Mouse (Mus musculus): ENCODE results near the gene Carhsp1. TPM values are rescaled to one million over a fixed set of nuclear protein-coding genes. Genes with fewer than 3 reads are reported as not detected.

Gene Carhsp1
- total and polyA plus RNA-seq, 3 experiments: 15.2 to 27.1 (median 18.3) TPM

GRCm38 (mm10) chr16:8631428-8631827 lies 40.5 kb downstream of the Carhsp1 start:
- no peak overlapping the region for H3K27ac ChIP-seq
- H3K9ac ChIP-seq (ENCODE audit: low read depth, low read length): no peak overlapping the region
- H3K27me3 ChIP-seq (ENCODE audit: control insufficient read depth, insufficient read depth, low read length): no peaks in the 10 kb centered on the region
- no peak for DNase-seq
- H3K4me3 ChIP-seq: no peak overlapping the region
- H3K36me3 ChIP-seq (ENCODE audit: control insufficient read depth, insufficient read depth, low read length): no peaks in the 10 kb centered on the region; the same call in 1 of the 2 replicates
- WGBS: 82% methylated on average over 5 of the region's 5 CpGs
- no peaks in the 10 kb centered on the region for H3K4me1 ChIP-seq (ENCODE audit: control insufficient read depth, insufficient read depth, low read length)
- no peak for TF ChIP-seq POLR2A (IDR thresholded peaks at IDR 0.05; ENCODE audit: insufficient read depth, low read depth, low read length)
- no peak for TF ChIP-seq CTCF (IDR thresholded peaks at IDR 0.05)
- TF ChIP-seq EP300 (IDR thresholded peaks at IDR 0.05; ENCODE audit: insufficient read depth, low read depth, low read length): no peak
- no peaks in the 10 kb centered on the region; the same call in 1 of the 2 replicates for H3K79me2 ChIP-seq (replicated peaks; ENCODE audit: control insufficient read depth, insufficient read depth, low read length)
- intact Hi-C loops (cut with DNase I): no loop called here

DNA sequence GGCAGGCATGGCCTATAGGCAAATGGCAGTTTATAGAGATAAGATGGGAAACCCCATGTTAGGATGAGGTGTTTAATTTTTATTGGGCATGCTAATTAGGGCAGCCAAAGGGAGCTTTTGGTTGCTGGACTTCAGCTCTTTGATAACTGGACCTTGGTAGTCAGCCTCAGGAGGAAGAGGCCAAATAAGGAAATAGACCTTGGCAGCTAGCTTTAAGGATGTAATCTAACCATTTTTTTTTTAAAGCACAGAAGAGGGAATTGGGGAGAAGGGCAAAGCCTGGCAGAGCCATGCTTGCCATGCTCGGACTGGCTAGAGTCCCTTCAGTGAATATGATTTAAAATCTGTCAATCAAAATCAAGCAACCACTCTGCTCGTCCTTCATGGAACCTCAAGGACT lies 41.5 kb downstream of the Carhsp1 start:
- intact Hi-C loops (cut with DNase I): no loop called here
- Histone ChIP-seq H3K4me1 (ENCODE audit: control insufficient read depth, insufficient read depth, low read length) (no peaks in the 10 kb centered on the region), H3K27ac (no peak overlapping the region), H3K36me3 (ENCODE audit: control insufficient read depth, insufficient read depth, low read length) (no peaks in the 10 kb centered on the region), H3K27me3 (ENCODE audit: control insufficient read depth, insufficient read depth, low read length) (no peaks in the 10 kb centered on the region), H3K79me2 (replicated peaks; ENCODE audit: control insufficient read depth, insufficient read depth, low read length) (no peaks in the 10 kb centered on the region; the same call in 1 of the 2 replicates), H3K4me3 (no peak overlapping the region), H3K9ac (ENCODE audit: low read depth, low read length) (no peak overlapping the region)
- DNase-seq: no peak
- WGBS: 75% methylated on average over 2 of the region's 2 CpGs
- no peak for TF ChIP-seq CTCF (IDR thresholded peaks at IDR 0.05)
- no peak for TF ChIP-seq POLR2A (IDR thresholded peaks at IDR 0.05; ENCODE audit: insufficient read depth, low read depth, low read length)
- TF ChIP-seq EP300 (IDR thresholded peaks at IDR 0.05; ENCODE audit: insufficient read depth, low read depth, low read length): no peak

DNA sequence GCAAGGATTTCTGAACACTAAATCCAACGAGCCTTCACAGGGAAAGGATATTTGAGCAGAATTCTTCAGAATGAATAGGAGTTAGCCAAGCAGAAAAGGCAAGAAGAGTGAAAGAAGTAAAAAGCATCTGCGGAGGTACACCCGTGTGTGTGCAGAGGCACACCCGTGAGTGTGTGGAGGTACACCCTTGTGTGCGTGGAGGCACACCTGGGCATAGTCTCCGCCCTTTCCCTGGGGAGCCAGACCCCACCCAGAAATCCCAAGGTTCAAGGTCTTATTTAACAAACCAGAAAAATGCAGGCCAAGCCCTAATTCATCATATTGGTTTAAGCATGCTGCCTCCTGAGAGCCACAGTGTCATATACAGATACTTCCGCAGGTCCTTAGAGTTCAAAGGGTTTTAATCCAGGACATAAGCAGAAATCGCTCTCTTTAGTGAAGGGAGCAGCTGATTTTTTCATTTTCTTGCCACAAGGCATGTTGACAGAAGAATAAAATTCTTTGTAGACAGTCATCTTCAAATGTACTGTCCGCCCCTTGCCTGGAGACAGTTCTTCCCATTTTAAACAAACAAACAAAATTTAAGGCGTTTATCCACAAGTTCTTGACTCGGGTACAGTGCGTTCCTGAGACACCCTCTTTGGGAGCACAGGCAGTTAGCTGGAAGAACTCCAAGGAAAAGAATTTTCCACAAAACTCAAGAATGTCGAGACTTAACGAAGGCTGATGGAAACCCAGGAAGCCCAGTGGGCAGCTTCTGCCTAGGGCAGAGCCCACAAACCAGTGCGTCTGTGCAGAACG lies 51.4 kb downstream of the Carhsp1 start:
- Histone ChIP-seq H3K9ac (ENCODE audit: low read depth, low read length) (no peak overlapping the region), H3K27ac (no peak overlapping the region), H3K4me1 (ENCODE audit: control insufficient read depth, insufficient read depth, low read length) (no peaks in the 10 kb centered on the region), H3K36me3 (ENCODE audit: control insufficient read depth, insufficient read depth, low read length) (no peaks in the 10 kb centered on the region), H3K79me2 (replicated peaks; ENCODE audit: control insufficient read depth, insufficient read depth, low read length) (no peaks in the 10 kb centered on the region), H3K4me3 (no peak overlapping the region), H3K27me3 (ENCODE audit: control insufficient read depth, insufficient read depth, low read length) (no peaks in the 10 kb centered on the region)
- intact Hi-C loops (cut with DNase I): no loop called here
- no peak for DNase-seq
- 76% methylated on average over 16 of the region's 16 CpGs for WGBS
- TF ChIP-seq EP300 (IDR thresholded peaks at IDR 0.05; ENCODE audit: insufficient read depth, low read depth, low read length) (no peak), POLR2A (IDR thresholded peaks at IDR 0.05; ENCODE audit: insufficient read depth, low read depth, low read length) (no peak), CTCF (IDR thresholded peaks at IDR 0.05) (no peak)

GRCm38 (mm10) chr16:8619659-8620314 lies 52.2 kb downstream of the Carhsp1 start:
- Histone ChIP-seq H3K9ac (ENCODE audit: low read depth, low read length) (no peak overlapping the region), H3K4me1 (ENCODE audit: control insufficient read depth, insufficient read depth, low read length) (no peaks in the 10 kb centered on the region), H3K79me2 (replicated peaks; ENCODE audit: control insufficient read depth, insufficient read depth, low read length) (no peaks in the 10 kb centered on the region), H3K36me3 (ENCODE audit: control insufficient read depth, insufficient read depth, low read length) (no peaks in the 10 kb centered on the region), H3K27me3 (ENCODE audit: control insufficient read depth, insufficient read depth, low read length) (no peaks in the 10 kb centered on the region), H3K4me3 (no peak overlapping the region), H3K27ac (no peak overlapping the region)
- TF ChIP-seq CTCF (IDR thresholded peaks at IDR 0.05) (no peak), EP300 (IDR thresholded peaks at IDR 0.05; ENCODE audit: insufficient read depth, low read depth, low read length) (no peak), POLR2A (IDR thresholded peaks at IDR 0.05; ENCODE audit: insufficient read depth, low read depth, low read length) (no peak)
- 71% methylated on average over 10 of the region's 10 CpGs for WGBS
- no peak for DNase-seq
- intact Hi-C loops (cut with DNase I): no loop called here

DNA sequence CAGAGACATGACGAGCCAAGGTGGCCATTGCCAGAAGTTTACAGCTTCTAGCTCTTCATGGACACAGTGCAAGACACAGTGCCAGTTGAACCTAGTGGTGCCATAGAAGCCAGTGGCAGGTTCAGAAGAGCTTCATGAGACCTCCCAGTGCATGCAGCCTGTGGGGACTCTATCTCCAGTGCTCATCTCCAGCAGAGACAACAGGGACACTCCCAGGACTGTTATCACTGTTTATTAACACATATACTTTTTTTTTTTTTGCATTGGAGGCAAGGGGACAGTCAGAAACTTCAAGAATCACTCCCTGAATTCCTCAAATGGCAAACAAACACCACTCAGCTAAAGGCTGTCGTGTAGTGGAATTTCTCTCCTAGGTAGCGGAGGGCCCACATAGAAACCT lies 58.5 kb downstream of the Carhsp1 start:
- intact Hi-C loops (cut with DNase I): no loop called here
- Histone ChIP-seq H3K4me3 (no peak overlapping the region), H3K27me3 (ENCODE audit: control insufficient read depth, insufficient read depth, low read length) (no peaks in the 10 kb centered on the region), H3K4me1 (ENCODE audit: control insufficient read depth, insufficient read depth, low read length) (no peaks in the 10 kb centered on the region), H3K27ac (no peak overlapping the region), H3K9ac (ENCODE audit: low read depth, low read length) (no peak overlapping the region), H3K79me2 (replicated peaks; ENCODE audit: control insufficient read depth, insufficient read depth, low read length) (no peaks in the 10 kb centered on the region), H3K36me3 (ENCODE audit: control insufficient read depth, insufficient read depth, low read length) (no peaks in the 10 kb centered on the region)
- TF ChIP-seq POLR2A (IDR thresholded peaks at IDR 0.05; ENCODE audit: insufficient read depth, low read depth, low read length) (no peak), CTCF (IDR thresholded peaks at IDR 0.05) (no peak), EP300 (IDR thresholded peaks at IDR 0.05; ENCODE audit: insufficient read depth, low read depth, low read length) (no peak)
- whole genome bisulfite sequencing: 84% methylated on average over 3 of the region's 3 CpGs
- no peak for DNase-seq

- Histone ChIP-seq H3K27me3 (ENCODE audit: control insufficient read depth, insufficient read depth, low read length) (no peaks in the 10 kb centered on the region), H3K27ac (no peak overlapping the region), H3K9ac (ENCODE audit: low read depth, low read length) (no peak overlapping the region), H3K36me3 (ENCODE audit: control insufficient read depth, insufficient read depth, low read length) (no peaks in the 10 kb centered on the region), H3K4me1 (ENCODE audit: control insufficient read depth, insufficient read depth, low read length) (no peaks in the 10 kb centered on the region), H3K4me3 (no peak overlapping the region), H3K79me2 (replicated peaks; ENCODE audit: control insufficient read depth, insufficient read depth, low read length) (no peaks in the 10 kb centered on the region)
- WGBS: 79% methylated on average over 4 of the region's 4 CpGs
- DNase-seq: no peak
- intact Hi-C loops (cut with DNase I): no loop called here
- TF ChIP-seq POLR2A (IDR thresholded peaks at IDR 0.05; ENCODE audit: insufficient read depth, low read depth, low read length) (no peak), EP300 (IDR thresholded peaks at IDR 0.05; ENCODE audit: insufficient read depth, low read depth, low read length) (no peak), CTCF (IDR thresholded peaks at IDR 0.05) (no peak)
Observed at GRCm38 (mm10) chr16:8613039-8613438, 58.9 kb downstream of the Carhsp1 start.
